Mouse (Mus musculus): ENCODE results near the gene Pappa2. TPM values are rescaled to one million over a fixed set of nuclear protein-coding genes. Genes with fewer than 3 reads are reported as not detected.
A peak's percentile ranks its signal among the peaks of the same experiment; 100 is the strongest.

Pappa2 gene
- 0.42 and 1.1 TPM in 2 replicates for polyA plus RNA-seq (2014; fragmentation: Nextera tagmentation; extraction: Ambion mirVana)

DNA sequence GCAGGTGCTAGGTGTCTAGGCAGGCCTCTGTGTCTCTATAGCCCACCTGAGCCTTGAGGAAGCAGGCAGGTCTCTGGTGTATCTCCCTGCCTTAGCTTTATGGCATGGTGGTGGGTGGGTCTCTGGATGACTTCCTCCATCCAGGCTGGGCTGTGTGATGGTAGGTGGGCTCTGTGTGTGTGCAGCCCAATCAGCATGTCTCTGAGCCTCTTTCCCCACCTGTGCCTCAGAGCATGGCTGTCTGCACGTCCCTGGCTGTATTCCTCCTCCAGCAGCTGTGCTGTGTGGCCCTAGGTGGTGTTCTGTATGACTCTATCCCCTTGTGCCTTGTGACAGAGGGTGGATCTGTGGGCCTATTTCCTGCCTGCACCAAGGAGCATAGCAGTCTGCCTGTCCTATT lies at the start of gene Pappa2:
Gene Pappa2 (minus strand): TSS at position 101 of the 400 bp plus-strand sequence.
- ATAC-seq (ENCODE audit: low FRiP score, low TSS enrichment) (no peak), DNase-seq (no peak)
- Histone ChIP-seq H3K4me1 (ENCODE audit: control insufficient read depth, insufficient read depth, low read length) (no peaks in the 10 kb centered on the region), H3K27me3 (ENCODE audit: control insufficient read depth, insufficient read depth, low read length) (no peaks in the 10 kb centered on the region), H3K4me3 (replicated peaks; ENCODE audit: low read depth, low read length) (no peak within 1 kb of the TSS), H3K36me3 (ENCODE audit: control insufficient read depth, insufficient read depth, low read length) (no peaks in the 10 kb centered on the region), H3K9me3 (ENCODE audit: control insufficient read depth, low read length) (no peaks in the 10 kb centered on the region), H3K27ac (replicated peaks; ENCODE audit: low read depth, low read length) (no peak within 1 kb of the TSS), H3K4me2 (ENCODE audit: low read length) (no peak within 1 kb of the TSS), H3K9ac (replicated peaks; ENCODE audit: low read length) (no peak within 1 kb of the TSS)
- WGBS = 53% methylated on average over 1 of the region's 1 CpGs

DNA sequence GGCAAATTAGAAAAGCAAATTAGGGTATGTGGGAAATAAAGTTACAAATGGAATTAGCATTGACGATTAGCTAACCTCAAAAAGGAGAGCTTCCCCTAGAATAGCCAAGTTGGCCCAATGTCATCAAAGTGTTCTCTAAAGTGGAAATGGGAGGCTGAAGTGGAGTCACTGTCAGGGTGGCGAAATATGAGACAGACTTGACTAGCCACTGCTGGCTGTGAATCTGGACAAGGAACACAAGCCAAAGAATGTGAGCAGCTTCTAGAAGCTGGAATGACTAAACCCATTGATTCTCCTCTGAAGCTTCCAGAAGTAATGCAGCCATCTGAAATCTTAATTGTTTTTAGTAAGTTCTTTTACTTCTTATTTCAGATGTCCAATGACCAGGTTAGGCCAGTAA lies 48.8 kb upstream of the Pappa2 start:
- no peaks in the 10 kb centered on the region for H3K27me3 ChIP-seq (ENCODE audit: control insufficient read depth, insufficient read depth, low read length)
- DNase-seq (no peak), ATAC-seq (ENCODE audit: low FRiP score, low TSS enrichment) (no peak)
- no peak overlapping the region for H3K4me2 ChIP-seq (ENCODE audit: low read length)
- H3K36me3 ChIP-seq (ENCODE audit: control insufficient read depth, insufficient read depth, low read length) = no peaks in the 10 kb centered on the region
- 92% methylated on average over 2 of the region's 2 CpGs for WGBS
- 0 out of 2 replicates have a peak, but pooled peaks cover 2% of the 10 kb centered on the region for H3K4me1 ChIP-seq (ENCODE audit: control insufficient read depth, insufficient read depth, low read length)
- no peaks in the 10 kb centered on the region for H3K9me3 ChIP-seq (ENCODE audit: control insufficient read depth, low read length)
- no peak overlapping the region for H3K4me3 ChIP-seq (replicated peaks; ENCODE audit: low read depth, low read length)
- H3K9ac ChIP-seq (replicated peaks; ENCODE audit: low read length) = no peak overlapping the region
- H3K27ac ChIP-seq (replicated peaks; ENCODE audit: low read depth, low read length) = no peak overlapping the region

DNA sequence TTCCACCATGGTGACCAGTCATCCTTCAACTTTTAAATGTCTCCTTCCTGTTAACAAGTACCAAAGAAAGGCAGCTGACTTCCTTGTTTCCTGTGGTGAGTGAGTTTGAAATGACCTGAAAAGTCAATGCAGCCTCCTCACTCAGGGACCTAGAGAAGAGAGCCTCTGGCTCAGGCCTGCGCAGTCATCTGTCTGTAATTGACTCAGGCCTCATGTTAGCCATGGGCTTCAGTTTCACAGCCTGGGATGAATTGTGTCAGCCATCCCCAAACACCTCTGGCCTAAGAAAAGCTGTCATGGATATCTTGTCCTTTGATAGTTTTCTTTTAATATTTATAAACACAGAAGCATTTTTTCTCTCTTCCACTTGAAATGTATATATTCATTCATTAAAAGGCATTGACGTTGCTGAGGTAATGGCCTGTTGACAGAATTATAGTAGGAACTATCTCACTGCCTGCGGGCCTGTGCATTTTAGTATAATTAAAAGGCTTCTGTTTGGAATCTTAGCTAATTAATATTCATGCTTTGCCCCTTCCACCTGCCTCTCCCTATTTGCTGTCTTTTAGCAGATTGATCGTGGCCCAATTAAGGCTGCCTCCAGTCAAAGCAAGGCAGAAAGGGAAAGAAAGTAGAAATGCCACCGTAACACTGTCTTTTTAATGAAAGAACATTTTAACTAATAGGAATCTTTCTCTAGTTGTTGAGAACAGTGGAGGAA lies 34.8 kb upstream of the Pappa2 start:
- 40% methylated on average over 5 of the region's 5 CpGs for WGBS
- ATAC-seq (ENCODE audit: low FRiP score, low TSS enrichment) = peak; percentile 55; the same call in 1 of the 2 replicates

GRCm38 (mm10) chr1:158987042-158987441 lies 6.8 kb upstream of the Pappa2 start:
- no peak for DNase-seq
- no peak for ATAC-seq (ENCODE audit: low FRiP score, low TSS enrichment)
- no peaks in the 10 kb centered on the region for H3K9me3 ChIP-seq (ENCODE audit: control insufficient read depth, low read length)
- 82% methylated on average over 3 of the region's 3 CpGs for WGBS
- H3K9ac ChIP-seq (replicated peaks; ENCODE audit: low read length) = no peak overlapping the region
- no peaks in the 10 kb centered on the region for H3K27me3 ChIP-seq (ENCODE audit: control insufficient read depth, insufficient read depth, low read length)
- H3K27ac ChIP-seq (replicated peaks; ENCODE audit: low read depth, low read length) = no peak overlapping the region
- H3K4me2 ChIP-seq (ENCODE audit: low read length) = no peak overlapping the region
- no peaks in the 10 kb centered on the region for H3K4me1 ChIP-seq (ENCODE audit: control insufficient read depth, insufficient read depth, low read length)
- H3K36me3 ChIP-seq (ENCODE audit: control insufficient read depth, insufficient read depth, low read length) = no peaks in the 10 kb centered on the region
- H3K4me3 ChIP-seq (replicated peaks; ENCODE audit: low read depth, low read length) = no peak overlapping the region

More for the DNA sequence above, 34.8 kb upstream of the Pappa2 start:
- no peaks in the 10 kb centered on the region for H3K36me3 ChIP-seq (ENCODE audit: control insufficient read depth, insufficient read depth, low read length)
- no peak overlapping the region for H3K4me3 ChIP-seq (replicated peaks; ENCODE audit: low read depth, low read length)
- peak; percentile 71 for DNase-seq
- no peaks in the 10 kb centered on the region for H3K27me3 ChIP-seq (ENCODE audit: control insufficient read depth, insufficient read depth, low read length)
- H3K9ac ChIP-seq (replicated peaks; ENCODE audit: low read length) = no peak overlapping the region
- no peaks in the 10 kb centered on the region for H3K9me3 ChIP-seq (ENCODE audit: control insufficient read depth, low read length)
- peaks cover 4% of the 10 kb centered on the region; the same call in 1 of the 2 replicates for H3K4me1 ChIP-seq (ENCODE audit: control insufficient read depth, insufficient read depth, low read length)
- peak overlapping the region; percentile 21; the same call in 1 of the 2 replicates for H3K27ac ChIP-seq (replicated peaks; ENCODE audit: low read depth, low read length)
- no peak overlapping the region for H3K4me2 ChIP-seq (ENCODE audit: low read length)

DNA sequence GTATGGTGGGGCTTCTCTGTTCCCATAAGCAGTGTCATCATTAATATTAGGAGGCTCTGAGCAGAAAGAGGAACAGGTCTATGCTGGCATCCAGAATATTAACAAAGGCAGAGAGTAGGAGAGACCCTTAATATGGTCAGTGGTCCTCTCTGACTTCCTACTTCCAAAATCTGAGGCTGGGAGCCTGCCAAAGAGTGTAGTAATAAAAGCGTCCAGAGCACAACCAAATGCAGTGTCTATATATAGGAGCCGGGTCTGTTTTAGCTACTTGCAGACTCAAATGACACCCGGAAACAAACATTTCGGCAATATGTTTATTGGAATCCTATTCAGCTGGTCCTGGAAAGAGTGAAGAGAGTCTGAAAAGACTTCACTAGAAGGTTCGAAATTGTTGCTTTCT lies 17.9 kb downstream of the Pappa2 start:
- no peak overlapping the region for H3K4me2 ChIP-seq (ENCODE audit: low read length)
- H3K27me3 ChIP-seq (ENCODE audit: control insufficient read depth, insufficient read depth, low read length) = no peaks in the 10 kb centered on the region
- H3K9ac ChIP-seq (replicated peaks; ENCODE audit: low read length) = no peak overlapping the region
- H3K27ac ChIP-seq (replicated peaks; ENCODE audit: low read depth, low read length) = no peak overlapping the region
- no peak overlapping the region for H3K4me3 ChIP-seq (replicated peaks; ENCODE audit: low read depth, low read length)
- ATAC-seq (ENCODE audit: low FRiP score, low TSS enrichment) (no peak), DNase-seq (no peak)
- peaks cover 3% of the 10 kb centered on the region; the same call in 1 of the 2 replicates for H3K4me1 ChIP-seq (ENCODE audit: control insufficient read depth, insufficient read depth, low read length)
- H3K36me3 ChIP-seq (ENCODE audit: control insufficient read depth, insufficient read depth, low read length) = no peaks in the 10 kb centered on the region
- H3K9me3 ChIP-seq (ENCODE audit: control insufficient read depth, low read length) = no peaks in the 10 kb centered on the region
- WGBS = 82% methylated on average over 5 of the region's 5 CpGs

DNA sequence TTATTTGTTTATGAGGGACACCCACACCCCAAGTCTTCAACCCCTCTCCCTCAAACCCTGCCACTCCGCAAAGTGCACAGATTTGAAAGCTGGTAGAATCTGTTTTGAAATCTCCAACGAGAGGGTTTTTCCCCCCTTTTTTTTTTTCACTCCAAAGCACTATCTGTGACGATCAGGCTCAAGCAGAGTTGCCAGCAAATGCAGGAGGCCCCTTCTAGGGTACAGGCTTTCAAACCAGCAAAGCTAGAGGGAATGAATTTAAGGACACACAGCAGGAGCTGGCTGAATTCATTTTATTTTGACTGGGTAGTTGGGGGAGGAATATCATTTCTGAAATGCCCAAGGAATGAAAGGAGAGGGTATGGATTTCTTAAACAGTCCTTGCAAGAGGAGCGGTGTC lies 19.3 kb downstream of the Pappa2 start:
- Histone ChIP-seq H3K9me3 (ENCODE audit: control insufficient read depth, low read length) (no peaks in the 10 kb centered on the region), H3K4me2 (ENCODE audit: low read length) (peak overlapping the region; percentile 43), H3K36me3 (ENCODE audit: control insufficient read depth, insufficient read depth, low read length) (no peaks in the 10 kb centered on the region), H3K4me3 (replicated peaks; ENCODE audit: low read depth, low read length) (0 out of 2 replicates have a peak overlapping the region, but pooled peaks have one; percentile 1), H3K4me1 (ENCODE audit: control insufficient read depth, insufficient read depth, low read length) (peaks cover 3% of the 10 kb centered on the region; the same call in 1 of the 2 replicates), H3K9ac (replicated peaks; ENCODE audit: low read length) (no peak overlapping the region), H3K27ac (replicated peaks; ENCODE audit: low read depth, low read length) (peak overlapping the region; percentile 52), H3K27me3 (ENCODE audit: control insufficient read depth, insufficient read depth, low read length) (no peaks in the 10 kb centered on the region)
- WGBS = 25% methylated on average over 4 of the region's 4 CpGs
- DNase-seq (peak; percentile 41), ATAC-seq (ENCODE audit: low FRiP score, low TSS enrichment) (no peak)

DNA sequence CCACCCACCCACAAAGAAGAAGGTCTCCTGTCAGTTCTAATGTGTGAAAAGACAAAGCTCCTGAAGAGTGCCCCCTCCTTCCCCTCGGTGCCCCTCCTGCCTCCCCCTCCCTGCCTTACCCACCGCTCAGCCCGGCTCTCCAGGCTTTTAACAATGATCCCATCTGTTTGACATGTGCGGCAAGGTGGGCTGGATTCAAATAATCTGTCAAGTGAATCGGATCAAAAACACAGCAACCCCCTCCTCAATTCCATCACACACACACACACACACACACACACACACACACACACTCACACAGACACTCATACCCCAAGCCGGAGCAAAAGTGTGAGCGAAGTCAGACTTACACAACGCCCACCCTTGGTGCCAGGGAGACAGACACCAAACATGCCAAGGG lies 19.7 kb downstream of the Pappa2 start:
- Histone ChIP-seq H3K27ac (replicated peaks; ENCODE audit: low read depth, low read length) (no peak overlapping the region), H3K9me3 (ENCODE audit: control insufficient read depth, low read length) (no peaks in the 10 kb centered on the region), H3K27me3 (ENCODE audit: control insufficient read depth, insufficient read depth, low read length) (no peaks in the 10 kb centered on the region), H3K4me1 (ENCODE audit: control insufficient read depth, insufficient read depth, low read length) (peaks cover 3% of the 10 kb centered on the region; the same call in 1 of the 2 replicates), H3K4me3 (replicated peaks; ENCODE audit: low read depth, low read length) (0 out of 2 replicates have a peak overlapping the region, but pooled peaks have one; percentile 1), H3K9ac (replicated peaks; ENCODE audit: low read length) (no peak overlapping the region), H3K36me3 (ENCODE audit: control insufficient read depth, insufficient read depth, low read length) (no peaks in the 10 kb centered on the region), H3K4me2 (ENCODE audit: low read length) (peak overlapping the region; percentile 43)
- ATAC-seq (ENCODE audit: low FRiP score, low TSS enrichment) = peak; percentile 68; the same call in 1 of the 2 replicates
- WGBS = 14% methylated on average over 8 of the region's 8 CpGs
- DNase-seq = peak; percentile 53

GRCm38 (mm10) chr1:158956361-158956760 lies 23.9 kb downstream of the Pappa2 start:
- Histone ChIP-seq H3K36me3 (ENCODE audit: control insufficient read depth, insufficient read depth, low read length) (no peaks in the 10 kb centered on the region), H3K4me2 (ENCODE audit: low read length) (no peak overlapping the region), H3K27ac (replicated peaks; ENCODE audit: low read depth, low read length) (no peak overlapping the region), H3K9me3 (ENCODE audit: control insufficient read depth, low read length) (no peaks in the 10 kb centered on the region), H3K4me3 (replicated peaks; ENCODE audit: low read depth, low read length) (no peak overlapping the region), H3K9ac (replicated peaks; ENCODE audit: low read length) (no peak overlapping the region), H3K4me1 (ENCODE audit: control insufficient read depth, insufficient read depth, low read length) (0 out of 2 replicates have a peak, but pooled peaks cover 3% of the 10 kb centered on the region), H3K27me3 (ENCODE audit: control insufficient read depth, insufficient read depth, low read length) (no peaks in the 10 kb centered on the region)
- ATAC-seq (ENCODE audit: low FRiP score, low TSS enrichment) (no peak), DNase-seq (no peak)
- WGBS = 91% methylated on average over 7 of the region's 7 CpGs

- Histone ChIP-seq H3K4me2 (ENCODE audit: low read length) (no peak overlapping the region), H3K27me3 (ENCODE audit: control insufficient read depth, insufficient read depth, low read length) (no peaks in the 10 kb centered on the region), H3K9ac (replicated peaks; ENCODE audit: low read length) (no peak overlapping the region), H3K4me3 (replicated peaks; ENCODE audit: low read depth, low read length) (no peak overlapping the region), H3K9me3 (ENCODE audit: control insufficient read depth, low read length) (no peaks in the 10 kb centered on the region), H3K36me3 (ENCODE audit: control insufficient read depth, insufficient read depth, low read length) (no peaks in the 10 kb centered on the region), H3K27ac (replicated peaks; ENCODE audit: low read depth, low read length) (no peak overlapping the region), H3K4me1 (ENCODE audit: control insufficient read depth, insufficient read depth, low read length) (0 out of 2 replicates have a peak, but pooled peaks cover 3% of the 10 kb centered on the region)
- DNase-seq = no peak
- WGBS = 71% methylated on average over 6 of the region's 6 CpGs
- ATAC-seq (ENCODE audit: low FRiP score, low TSS enrichment) = no peak
Measured at GRCm38 (mm10) chr1:158954785-158955184, 25.5 kb downstream of the Pappa2 start.

All from midbrain, embryonic 14.5 days (tissue).